Mouse (Mus musculus): ENCODE data around the gene Zfp14. TPM values are rescaled to one million over a fixed set of nuclear protein-coding genes. Genes with fewer than 3 reads are reported as not detected.

The Zfp14 gene
- total and polyA plus RNA-seq, 2 experiments from 2014 or later: 2.2 to 6.0 TPM

- ATAC-seq (ENCODE audit: insufficient read depth, low read depth) (peak; percentile 28; the same call in 1 of the 2 replicates), DNase-seq (ENCODE audit: low spot score) (peak; percentile 66)
- H3K9me3 ChIP-seq (replicated peaks; ENCODE audit: control insufficient read depth, low read length): no peaks in the 10 kb centered on the region
- no peaks in the 10 kb centered on the region for H3K27me3 ChIP-seq (ENCODE audit: control insufficient read depth, insufficient read depth, low read length)
- 62% methylated on average over 4 of the region's 4 CpGs for WGBS
- peaks cover 83% of the 10 kb centered on the region for H3K36me3 ChIP-seq (replicated peaks; ENCODE audit: control insufficient read depth, insufficient read depth, low read length)
- peak; percentile 75 for TF ChIP-seq CTCF (IDR thresholded peaks at IDR 0.05; ENCODE audit: low read depth)
- TF ChIP-seq EP300 (IDR thresholded peaks at IDR 0.05; ENCODE audit: low read depth): no peak
- no peak overlapping the region for H3K27ac ChIP-seq (ENCODE audit: low read depth)
- peaks cover 5% of the 10 kb centered on the region; the same call in 1 of the 2 replicates for H3K4me1 ChIP-seq (ENCODE audit: control insufficient read depth, insufficient read depth)
- no peak overlapping the region for H3K4me2 ChIP-seq (ENCODE audit: low read depth, low read length)
- H3K9ac ChIP-seq (replicated peaks; ENCODE audit: low read depth, low read length): no peak overlapping the region
- no peak overlapping the region for H3K4me3 ChIP-seq (ENCODE audit: low read depth, low read length)
These were observed 38.2 kb downstream of the Zfp14 start for GRCm38 (mm10) chr7:30012956-30013363.

GRCm38 (mm10) chr7:30010551-30011195 is 40.5 kb downstream of the Zfp14 start:
- peaks cover 81% of the 10 kb centered on the region for H3K36me3 ChIP-seq (replicated peaks; ENCODE audit: control insufficient read depth, insufficient read depth, low read length)
- H3K4me1 ChIP-seq (ENCODE audit: control insufficient read depth, insufficient read depth): peaks cover 5% of the 10 kb centered on the region; the same call in 1 of the 2 replicates
- H3K9me3 ChIP-seq (replicated peaks; ENCODE audit: control insufficient read depth, low read length): no peaks in the 10 kb centered on the region
- WGBS: 85% methylated on average over 10 of the region's 10 CpGs
- ATAC-seq (ENCODE audit: insufficient read depth, low read depth): no peak
- no peak for DNase-seq (ENCODE audit: low spot score)
- H3K4me2 ChIP-seq (ENCODE audit: low read depth, low read length): no peak overlapping the region
- no peak for TF ChIP-seq CTCF (IDR thresholded peaks at IDR 0.05; ENCODE audit: low read depth)
- no peak for TF ChIP-seq EP300 (IDR thresholded peaks at IDR 0.05; ENCODE audit: low read depth)
- no peak overlapping the region for H3K4me3 ChIP-seq (ENCODE audit: low read depth, low read length)
- H3K9ac ChIP-seq (replicated peaks; ENCODE audit: low read depth, low read length): no peak overlapping the region; the same call in 1 of the 2 replicates
- H3K27ac ChIP-seq (ENCODE audit: low read depth): peak overlapping the region; percentile 81
- no peaks in the 10 kb centered on the region for H3K27me3 ChIP-seq (ENCODE audit: control insufficient read depth, insufficient read depth, low read length)

- 64% methylated on average over 21 of the region's 21 CpGs for WGBS
- Histone ChIP-seq H3K4me2 (ENCODE audit: low read depth, low read length) (no peak overlapping the region), H3K9me3 (replicated peaks; ENCODE audit: control insufficient read depth, low read length) (no peaks in the 10 kb centered on the region), H3K27me3 (ENCODE audit: control insufficient read depth, insufficient read depth, low read length) (no peaks in the 10 kb centered on the region), H3K9ac (replicated peaks; ENCODE audit: low read depth, low read length) (no peak overlapping the region; the same call in 1 of the 2 replicates), H3K36me3 (replicated peaks; ENCODE audit: control insufficient read depth, insufficient read depth, low read length) (peaks cover 74% of the 10 kb centered on the region), H3K4me1 (ENCODE audit: control insufficient read depth, insufficient read depth) (peaks cover 5% of the 10 kb centered on the region; the same call in 1 of the 2 replicates), H3K27ac (ENCODE audit: low read depth) (peak overlapping the region; percentile 81), H3K4me3 (ENCODE audit: low read depth, low read length) (no peak overlapping the region)
- ATAC-seq (ENCODE audit: insufficient read depth, low read depth) (peak; percentile 88), DNase-seq (ENCODE audit: low spot score) (peak; percentile 46)
- no peak for TF ChIP-seq CTCF (IDR thresholded peaks at IDR 0.05; ENCODE audit: low read depth)
- peak; percentile 27; the same call in 1 of the 2 replicates for TF ChIP-seq EP300 (IDR thresholded peaks at IDR 0.05; ENCODE audit: low read depth)
These were observed 41.7 kb downstream of the Zfp14 start for GRCm38 (mm10) chr7:30009321-30010085.

GRCm38 (mm10) chr7:30008020-30008690 is 43.0 kb downstream of the Zfp14 start:
- Histone ChIP-seq H3K27me3 (ENCODE audit: control insufficient read depth, insufficient read depth, low read length) (no peaks in the 10 kb centered on the region), H3K4me2 (ENCODE audit: low read depth, low read length) (no peak overlapping the region), H3K27ac (ENCODE audit: low read depth) (no peak overlapping the region), H3K4me3 (ENCODE audit: low read depth, low read length) (no peak overlapping the region), H3K9ac (replicated peaks; ENCODE audit: low read depth, low read length) (no peak overlapping the region), H3K9me3 (replicated peaks; ENCODE audit: control insufficient read depth, low read length) (no peaks in the 10 kb centered on the region), H3K36me3 (replicated peaks; ENCODE audit: control insufficient read depth, insufficient read depth, low read length) (peaks cover 63% of the 10 kb centered on the region), H3K4me1 (ENCODE audit: control insufficient read depth, insufficient read depth) (peaks cover 5% of the 10 kb centered on the region; the same call in 1 of the 2 replicates)
- DNase-seq (ENCODE audit: low spot score): no peak
- TF ChIP-seq EP300 (IDR thresholded peaks at IDR 0.05; ENCODE audit: low read depth) (no peak), CTCF (IDR thresholded peaks at IDR 0.05; ENCODE audit: low read depth) (no peak)
- ATAC-seq (ENCODE audit: insufficient read depth, low read depth): no peak
- 70% methylated on average over 6 of the region's 6 CpGs for WGBS

- Histone ChIP-seq H3K27me3 (ENCODE audit: control insufficient read depth, insufficient read depth, low read length) (no peaks in the 10 kb centered on the region), H3K4me1 (ENCODE audit: control insufficient read depth, insufficient read depth) (peaks cover 5% of the 10 kb centered on the region; the same call in 1 of the 2 replicates), H3K4me2 (ENCODE audit: low read depth, low read length) (no peak overlapping the region), H3K4me3 (ENCODE audit: low read depth, low read length) (no peak overlapping the region), H3K9ac (replicated peaks; ENCODE audit: low read depth, low read length) (no peak overlapping the region), H3K9me3 (replicated peaks; ENCODE audit: control insufficient read depth, low read length) (no peaks in the 10 kb centered on the region), H3K36me3 (replicated peaks; ENCODE audit: control insufficient read depth, insufficient read depth, low read length) (peaks cover 65% of the 10 kb centered on the region), H3K27ac (ENCODE audit: low read depth) (no peak overlapping the region)
- no peak for ATAC-seq (ENCODE audit: insufficient read depth, low read depth)
- TF ChIP-seq EP300 (IDR thresholded peaks at IDR 0.05; ENCODE audit: low read depth) (no peak), CTCF (IDR thresholded peaks at IDR 0.05; ENCODE audit: low read depth) (no peak)
- DNase-seq (ENCODE audit: low spot score): no peak
- WGBS: 79% methylated on average over 1 of the region's 1 CpGs
These were observed 43.6 kb downstream of the Zfp14 start for GRCm38 (mm10) chr7:30007601-30008000.
